Mouse (Mus musculus): ENCODE results near the gene Kdsr.

Kdsr gene

DNA sequence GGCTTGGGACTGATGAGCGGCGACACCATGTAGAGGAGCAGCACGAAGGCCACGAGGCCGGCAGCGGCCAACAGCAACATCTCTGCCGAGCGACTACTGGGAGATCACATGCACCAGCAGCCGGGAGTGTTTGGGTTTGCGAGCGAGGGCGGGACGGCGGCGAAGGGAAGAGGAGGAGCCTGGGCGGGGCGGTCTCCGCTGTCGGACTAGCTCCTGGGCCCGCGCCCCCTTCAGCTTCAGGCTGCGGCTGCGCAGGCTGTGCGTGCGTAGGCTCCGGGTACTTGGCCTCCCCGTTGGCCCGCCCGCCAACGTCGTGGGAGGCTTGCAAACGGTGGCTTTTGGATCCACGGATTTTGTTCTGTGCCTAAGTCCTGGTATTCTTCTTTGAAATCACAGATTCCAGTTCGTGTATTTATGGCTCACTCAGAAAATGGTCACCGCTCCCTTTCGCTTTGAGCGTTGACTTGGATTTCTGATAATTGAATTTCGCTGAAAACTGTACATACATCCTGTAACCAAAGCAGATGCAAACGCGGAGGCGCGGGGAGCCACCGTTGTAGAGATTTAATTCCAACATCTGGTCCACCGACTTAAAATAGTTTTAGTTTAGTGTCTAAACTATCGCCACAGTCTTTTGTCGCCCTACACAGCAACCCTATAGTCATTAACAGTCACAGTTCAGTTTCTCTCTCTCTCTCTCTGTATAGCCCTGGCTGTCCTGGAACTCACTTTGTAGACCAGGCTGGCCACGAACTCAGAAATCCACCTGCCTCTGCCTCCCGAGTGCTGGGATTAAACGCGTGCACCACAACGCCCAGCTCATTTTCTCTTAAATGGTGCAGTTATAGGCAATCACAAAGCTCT is at the start of gene Kdsr:
Gene Kdsr, minus strand, starts transcription at position 156 of the 864 bp plus-strand sequence.
- TF ChIP-seq GATA4 (IDR thresholded peaks at IDR 0.05; ENCODE audit: insufficient replicate concordance, low read length): peak; percentile 64; the same call in 1 of the 2 replicates

DNA sequence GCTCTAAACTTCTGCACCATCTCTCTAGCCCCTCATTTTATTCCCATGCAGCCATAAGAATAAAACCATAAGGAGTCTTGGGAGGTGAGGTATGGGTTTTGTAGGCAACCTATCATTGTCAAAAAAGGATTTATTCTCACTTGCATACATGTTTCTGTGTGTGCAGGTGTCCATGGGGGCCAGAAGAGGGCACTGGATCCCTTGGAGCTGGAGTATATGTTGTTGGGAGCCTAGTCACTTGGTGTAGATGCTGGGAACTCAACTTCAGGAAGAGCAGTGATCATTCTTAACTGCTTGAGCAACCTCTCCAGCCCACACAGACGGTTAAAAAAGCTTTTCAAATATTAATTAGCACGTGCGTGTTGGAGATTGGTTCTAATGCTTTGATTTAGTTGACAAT is 40.4 kb upstream of the Kdsr start:
- TF ChIP-seq GATA4 (IDR thresholded peaks at IDR 0.05; ENCODE audit: insufficient replicate concordance, low read length): no peak

DNA sequence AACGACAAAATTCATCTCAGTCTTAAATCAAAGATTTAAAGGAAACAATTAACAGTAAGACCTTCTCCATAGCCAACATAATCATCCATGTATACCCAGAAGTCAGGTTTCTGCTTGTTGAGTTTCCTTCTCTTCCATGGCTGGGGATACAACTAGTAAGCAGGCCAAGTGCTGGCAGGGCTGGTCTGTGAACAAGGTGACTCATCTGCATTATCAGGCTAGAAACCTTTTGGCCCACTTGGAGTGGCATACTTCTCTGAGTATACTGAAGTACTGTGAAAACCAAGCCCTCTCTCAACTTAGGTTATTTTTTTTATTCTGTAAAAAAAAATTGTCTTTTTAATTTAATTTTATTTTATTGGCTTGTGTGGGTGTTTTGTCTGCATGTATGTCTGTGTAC is 39.9 kb upstream of the Kdsr start:
- no peak for TF ChIP-seq GATA4 (IDR thresholded peaks at IDR 0.05; ENCODE audit: insufficient replicate concordance, low read length)

DNA sequence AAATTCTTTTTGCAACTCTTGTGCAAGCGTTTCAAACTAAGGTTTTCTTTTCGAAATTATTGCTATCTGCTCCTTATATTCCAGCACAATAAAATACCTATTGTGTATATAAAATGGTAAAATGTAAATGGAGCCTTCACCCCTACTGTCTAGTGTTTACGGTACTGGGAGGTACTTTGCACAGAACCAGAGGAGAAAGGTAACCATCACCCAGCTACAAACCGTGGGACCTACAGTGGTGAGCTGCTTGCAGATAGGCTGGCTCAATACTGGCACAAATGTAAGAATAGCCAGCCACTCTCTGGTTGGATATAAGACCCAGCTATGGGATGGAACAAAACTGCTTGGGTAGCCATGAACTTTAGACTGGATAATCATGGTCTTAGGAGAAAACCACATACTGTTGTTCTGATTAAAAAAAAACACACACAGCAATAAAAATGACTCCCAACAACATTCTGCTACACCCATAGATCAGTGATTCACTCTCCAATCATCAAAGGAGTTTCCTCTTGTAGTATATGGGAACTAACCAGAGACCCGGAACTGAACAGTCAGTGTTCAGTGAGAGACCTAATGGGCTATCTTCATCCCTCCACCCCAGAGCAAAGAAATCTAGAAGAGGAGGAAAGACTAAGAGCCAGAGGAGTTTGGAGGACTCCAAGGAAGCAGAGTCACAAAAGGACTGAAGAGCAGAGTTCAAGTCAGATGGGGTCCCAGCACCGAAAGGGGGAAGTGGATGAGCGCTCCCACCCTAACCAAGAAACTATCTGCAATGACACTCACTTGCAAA is 37.7 kb upstream of the Kdsr start:
- TF ChIP-seq GATA4 (IDR thresholded peaks at IDR 0.05; ENCODE audit: insufficient replicate concordance, low read length): no peak

DNA sequence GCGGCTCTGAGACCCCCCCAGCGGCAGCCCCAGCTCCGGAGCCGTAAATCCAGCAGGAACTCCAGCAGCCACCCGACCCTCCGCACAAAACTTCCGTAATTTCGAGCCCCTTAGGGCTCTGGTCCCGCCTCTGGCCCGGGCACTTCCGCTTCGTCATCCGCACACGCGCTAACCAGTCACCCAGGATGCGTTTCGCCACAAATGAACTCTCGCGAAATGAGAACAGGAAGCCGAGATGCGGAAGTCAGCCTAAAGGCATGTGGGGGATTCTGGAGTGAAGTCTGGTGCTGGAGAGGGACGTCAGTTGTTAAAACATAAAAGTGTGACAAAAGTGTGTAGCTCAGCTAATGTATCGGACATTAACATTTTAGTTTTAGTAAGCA is 37.0 kb upstream of the Kdsr start, which contains the start of gene Vps4b:
Gene Vps4b, minus strand, starts transcription at position 187 of the 383 bp plus-strand sequence.
- no peak for TF ChIP-seq GATA4 (IDR thresholded peaks at IDR 0.05; ENCODE audit: insufficient replicate concordance, low read length)

DNA sequence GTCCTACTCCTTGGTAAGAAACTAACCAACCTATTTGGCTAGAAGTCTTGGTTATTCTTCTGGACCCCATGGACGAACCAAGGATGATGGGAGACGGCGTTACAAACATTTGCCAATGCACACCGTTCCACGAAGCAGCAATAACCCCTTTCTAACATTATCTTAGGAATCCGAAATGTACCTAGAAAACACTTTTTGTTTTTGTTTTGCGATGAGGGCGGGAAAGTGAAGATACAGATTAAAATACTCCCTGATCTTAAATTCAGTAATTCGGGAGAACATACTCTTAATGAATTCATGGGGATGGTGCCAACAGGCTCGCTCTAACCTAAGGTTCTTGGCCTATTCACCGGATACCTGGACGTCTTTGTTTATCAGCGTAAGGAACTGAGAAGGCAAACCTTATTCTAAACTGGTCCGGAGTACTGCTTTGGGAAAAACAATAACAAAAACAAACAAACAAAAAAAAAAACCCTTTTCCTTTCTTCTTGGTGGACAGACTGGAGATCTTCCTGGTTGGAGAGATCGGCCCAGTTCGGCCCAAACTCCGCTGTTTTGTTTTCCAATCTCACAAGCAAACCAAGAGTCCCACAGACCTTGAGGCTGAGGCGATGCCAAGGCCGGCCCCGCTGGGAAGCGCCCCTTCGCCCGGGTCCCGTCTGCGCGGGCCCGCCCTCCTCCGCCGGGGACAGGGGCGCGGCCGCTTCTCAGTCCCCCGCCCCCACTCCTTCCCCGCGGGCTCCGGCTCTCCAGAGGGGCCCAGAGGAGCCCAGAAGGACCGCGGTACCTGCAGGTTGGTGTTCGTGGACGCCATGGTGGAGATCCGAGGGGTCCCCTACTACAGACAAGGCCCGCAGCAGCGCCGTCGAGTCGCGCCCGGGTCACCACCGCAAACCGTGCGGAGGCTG is 36.4 kb upstream of the Kdsr start:
- TF ChIP-seq GATA4 (IDR thresholded peaks at IDR 0.05; ENCODE audit: insufficient replicate concordance, low read length): no peak

DNA sequence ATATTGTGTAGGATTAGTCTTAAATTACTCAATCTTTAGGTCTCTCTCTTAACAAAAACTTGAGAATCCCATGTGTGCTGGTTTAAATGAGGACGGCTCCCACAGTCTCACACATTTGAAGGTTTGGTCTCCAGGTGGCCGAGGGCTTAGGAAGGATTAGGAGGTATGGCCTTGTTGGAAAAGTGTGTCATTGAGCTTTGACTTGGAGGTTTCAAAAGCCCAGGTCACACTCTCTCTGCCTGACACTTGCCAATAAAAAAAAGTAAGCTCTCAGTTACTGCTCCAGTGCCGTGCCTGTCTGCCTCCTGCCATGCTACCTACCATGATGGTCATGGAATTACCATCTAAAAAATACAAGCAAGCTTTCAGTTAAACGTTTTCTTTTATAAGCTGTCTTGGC is 15.4 kb upstream of the Kdsr start:
- TF ChIP-seq GATA4 (IDR thresholded peaks at IDR 0.05; ENCODE audit: insufficient replicate concordance, low read length): no peak

DNA sequence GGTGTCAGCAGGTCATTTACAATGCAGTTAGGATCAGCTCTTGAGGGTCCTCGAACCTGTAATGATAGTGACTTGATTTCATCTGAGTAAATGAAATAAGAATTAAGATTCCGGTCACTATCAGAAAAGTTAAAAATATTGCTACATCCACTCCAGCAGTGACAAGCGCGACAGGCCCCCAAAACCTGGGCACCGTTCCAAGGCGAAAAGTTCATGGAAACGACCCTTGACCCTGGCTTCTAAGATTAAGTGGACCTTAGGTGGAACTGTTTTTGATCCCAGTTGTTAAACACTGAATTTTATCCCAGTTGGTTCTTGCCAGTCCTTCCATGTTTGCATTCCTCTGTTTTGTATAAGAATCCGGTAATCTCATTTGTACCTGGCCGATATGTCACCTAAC is 14.6 kb upstream of the Kdsr start:
- TF ChIP-seq GATA4 (IDR thresholded peaks at IDR 0.05; ENCODE audit: insufficient replicate concordance, low read length): no peak

DNA sequence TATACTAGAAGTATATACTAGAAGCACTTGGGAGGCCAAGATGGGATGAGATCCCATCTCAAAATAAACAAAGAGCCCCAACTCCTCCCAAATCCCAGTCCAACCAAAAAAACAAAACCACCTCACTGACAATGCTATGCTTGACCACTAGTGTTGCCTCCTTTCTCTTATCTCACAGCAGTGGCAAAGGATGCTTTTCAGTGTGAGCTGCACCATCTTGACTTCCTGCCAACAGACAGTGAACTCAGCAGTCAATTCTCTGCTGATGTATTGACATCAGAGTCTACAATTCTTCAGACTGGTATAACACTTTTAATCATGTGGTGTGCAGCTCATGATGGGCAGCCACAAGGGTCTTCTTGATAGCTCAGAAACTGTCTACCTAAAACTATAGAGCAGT is 9.2 kb upstream of the Kdsr start:
- TF ChIP-seq GATA4 (IDR thresholded peaks at IDR 0.05; ENCODE audit: insufficient replicate concordance, low read length): no peak

DNA sequence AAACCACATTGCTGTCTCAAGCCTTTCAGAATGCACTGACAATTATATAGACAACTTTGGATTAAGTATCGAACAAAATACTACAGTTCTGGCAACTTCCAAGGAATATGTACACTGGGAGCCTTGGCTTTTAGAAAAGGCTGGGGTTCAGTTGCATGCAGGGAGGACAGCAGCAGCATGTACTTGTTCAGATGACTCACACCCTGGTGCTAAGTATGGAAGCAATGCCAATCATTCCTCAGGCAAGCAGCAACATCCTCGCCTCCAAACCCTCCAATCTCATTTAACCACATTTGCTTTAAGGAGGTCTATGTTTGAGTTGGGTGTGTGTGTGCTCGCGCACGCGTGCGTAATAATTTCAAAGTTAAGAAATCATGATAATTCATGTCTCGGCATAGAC is 6.2 kb upstream of the Kdsr start:
- no peak for TF ChIP-seq GATA4 (IDR thresholded peaks at IDR 0.05; ENCODE audit: insufficient replicate concordance, low read length)

DNA sequence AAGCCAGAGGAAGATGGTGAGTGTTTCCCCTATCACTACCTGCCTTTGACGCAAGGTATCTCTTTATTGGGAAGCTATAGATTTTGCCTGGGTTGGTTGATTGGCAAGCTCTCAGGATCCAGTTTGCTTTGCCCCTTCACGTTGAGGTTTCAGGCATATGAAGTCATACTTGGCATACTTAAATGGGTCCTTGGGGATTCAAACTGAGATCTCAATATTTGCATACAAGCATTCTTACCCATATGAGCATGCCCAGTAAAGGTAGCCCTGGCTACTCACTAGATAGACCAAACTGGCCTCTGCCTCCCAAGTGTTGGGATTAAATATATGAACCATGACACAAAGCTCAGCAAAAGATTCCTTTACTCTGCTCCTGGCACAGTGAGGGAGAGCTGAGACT is 5.3 kb upstream of the Kdsr start:
- no peak for TF ChIP-seq GATA4 (IDR thresholded peaks at IDR 0.05; ENCODE audit: insufficient replicate concordance, low read length)

DNA sequence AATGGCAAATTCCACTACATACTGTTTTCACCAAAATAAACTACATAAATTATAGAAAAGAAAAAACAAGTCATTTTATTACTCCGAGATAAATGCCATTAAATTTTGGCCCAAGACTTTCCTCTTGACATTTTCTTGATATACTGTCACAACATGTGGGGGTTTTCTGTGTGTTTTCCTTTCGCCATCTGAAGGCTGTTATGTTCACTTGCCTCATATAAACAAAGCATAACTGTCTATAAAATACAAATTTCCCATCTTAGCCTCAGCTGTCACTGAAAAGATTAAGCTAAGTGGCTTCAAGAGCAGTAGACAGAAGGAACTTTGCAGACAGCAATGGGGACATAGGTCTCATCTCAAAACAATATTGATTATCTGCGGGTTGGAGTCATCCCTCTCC is 4.8 kb upstream of the Kdsr start:
- no peak for TF ChIP-seq GATA4 (IDR thresholded peaks at IDR 0.05; ENCODE audit: insufficient replicate concordance, low read length)

DNA sequence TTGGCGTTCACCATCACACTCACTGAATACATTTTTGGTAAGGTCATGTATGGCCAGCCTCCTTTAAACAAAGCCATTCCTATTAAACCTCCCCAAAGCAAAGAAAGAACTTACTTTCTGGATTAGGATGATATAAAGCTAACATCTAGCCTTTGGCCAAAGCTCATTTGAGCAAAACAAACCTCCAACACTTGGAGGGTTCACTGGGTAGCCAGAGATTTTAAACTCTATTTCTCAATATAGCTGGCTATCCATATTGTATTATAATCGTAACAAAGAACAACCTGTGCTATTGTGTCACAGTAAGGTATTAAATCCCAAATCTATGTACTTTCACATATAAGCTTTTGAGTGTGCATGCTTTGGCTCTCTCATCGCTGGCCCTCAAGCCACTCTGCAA is 1.2 kb upstream of the Kdsr start:
- TF ChIP-seq GATA4 (IDR thresholded peaks at IDR 0.05; ENCODE audit: insufficient replicate concordance, low read length): no peak

DNA sequence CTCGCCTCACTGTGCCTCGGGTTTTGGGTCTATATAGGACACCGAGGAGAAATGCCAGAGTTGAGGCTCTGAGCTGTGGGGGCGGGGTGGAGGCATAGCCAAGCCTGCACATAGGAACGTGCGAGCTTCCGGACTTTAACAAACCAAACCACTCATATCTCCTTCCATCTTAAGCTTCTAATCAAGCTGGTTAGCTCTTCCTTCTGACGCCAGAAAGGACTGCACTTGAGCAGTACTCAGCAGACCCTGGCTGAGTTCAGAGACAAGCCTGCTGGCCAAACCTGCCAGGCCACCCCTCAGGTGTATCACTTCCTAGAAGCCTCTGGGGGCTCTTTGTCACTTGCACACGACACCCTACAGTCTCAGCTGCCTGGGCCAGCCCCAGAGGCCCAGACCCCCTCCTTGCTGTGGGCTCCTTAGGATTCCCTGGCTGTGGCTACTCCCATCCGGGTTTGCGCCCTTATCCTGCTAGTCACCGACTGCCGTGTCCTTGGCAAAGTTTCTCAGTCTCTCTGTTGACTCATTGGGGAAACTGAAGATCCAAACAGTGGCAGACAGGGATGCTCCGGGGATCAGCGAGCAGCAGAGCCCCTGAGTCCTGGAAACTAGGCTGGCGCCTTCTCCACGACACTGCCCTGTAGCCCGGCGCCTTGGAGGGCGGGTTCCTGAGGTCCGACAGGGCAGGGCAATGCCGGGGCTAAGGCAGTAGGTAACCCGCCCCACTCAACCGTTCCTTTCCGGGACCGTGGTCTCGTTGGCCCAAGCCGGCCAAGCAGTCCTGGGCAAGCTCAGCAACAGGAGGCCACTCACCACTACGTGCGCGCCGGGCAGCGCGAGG is 574 bp downstream of the Kdsr start:
- TF ChIP-seq GATA4 (IDR thresholded peaks at IDR 0.05; ENCODE audit: insufficient replicate concordance, low read length): no peak
